Mouse (Mus musculus) lung, postnatal 36 days (tissue): ENCODE measurements around the gene Inha.
A peak's percentile ranks its signal among the peaks of the same experiment; 100 is the strongest.

Source experiments
- DNase-seq: peaks from one replicate; pipeline ENCODE4 v3.0.0; 2022; ENCODE audit warnings: mixed read lengths

Gene Inha

DNA sequence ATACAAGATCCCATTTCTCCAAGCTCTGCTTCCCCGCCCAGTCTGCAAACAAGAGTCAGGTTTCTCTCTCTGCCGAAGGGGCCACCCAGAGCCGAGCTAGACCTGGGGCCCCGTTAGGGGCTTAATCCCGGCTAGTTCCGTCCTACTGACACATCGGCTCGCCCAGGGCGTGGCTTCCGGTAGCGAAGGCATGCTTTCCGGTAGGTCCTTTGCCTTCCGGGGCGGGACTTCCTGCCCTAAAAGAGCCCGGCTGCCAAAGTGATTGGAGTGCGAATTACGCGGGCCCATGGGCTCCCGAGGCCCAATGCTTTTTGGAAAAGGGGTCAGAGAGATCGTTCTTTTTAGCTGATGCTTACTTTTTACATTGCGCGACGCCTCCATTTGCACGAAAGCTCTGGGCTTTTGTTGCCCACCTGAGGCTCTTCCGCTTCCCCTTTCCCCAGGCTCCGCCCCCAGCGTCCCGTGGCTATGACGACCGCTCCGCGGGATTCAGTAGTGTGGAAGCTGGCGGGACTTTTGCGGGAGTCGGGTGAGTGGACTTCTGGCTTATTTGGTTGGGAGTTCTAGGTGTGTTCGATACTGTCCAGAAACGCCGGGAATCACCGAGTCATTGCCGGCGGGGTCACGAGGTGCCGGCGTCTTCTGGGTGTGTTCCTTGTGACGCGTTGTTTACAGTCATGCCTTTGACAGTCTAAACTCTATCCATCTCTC is 14.6 kb downstream of the Inha start, which contains the start of gene Stk11ip:
Stk11ip (plus strand) TSS at position 209 of the 711 bp plus-strand sequence.
- peak; percentile 97 for DNase-seq

GRCm38 (mm10) chr1:75524679-75525078 is 17.8 kb downstream of the Inha start:
- peak; percentile 20 for DNase-seq

- DNase-seq, result no peak
Measured at GRCm38 (mm10) chr1:75530546-75530945, 23.7 kb downstream of the Inha start.

GRCm38 (mm10) chr1:75532280-75533172 is 25.6 kb downstream of the Inha start:
- no peak for DNase-seq

DNA sequence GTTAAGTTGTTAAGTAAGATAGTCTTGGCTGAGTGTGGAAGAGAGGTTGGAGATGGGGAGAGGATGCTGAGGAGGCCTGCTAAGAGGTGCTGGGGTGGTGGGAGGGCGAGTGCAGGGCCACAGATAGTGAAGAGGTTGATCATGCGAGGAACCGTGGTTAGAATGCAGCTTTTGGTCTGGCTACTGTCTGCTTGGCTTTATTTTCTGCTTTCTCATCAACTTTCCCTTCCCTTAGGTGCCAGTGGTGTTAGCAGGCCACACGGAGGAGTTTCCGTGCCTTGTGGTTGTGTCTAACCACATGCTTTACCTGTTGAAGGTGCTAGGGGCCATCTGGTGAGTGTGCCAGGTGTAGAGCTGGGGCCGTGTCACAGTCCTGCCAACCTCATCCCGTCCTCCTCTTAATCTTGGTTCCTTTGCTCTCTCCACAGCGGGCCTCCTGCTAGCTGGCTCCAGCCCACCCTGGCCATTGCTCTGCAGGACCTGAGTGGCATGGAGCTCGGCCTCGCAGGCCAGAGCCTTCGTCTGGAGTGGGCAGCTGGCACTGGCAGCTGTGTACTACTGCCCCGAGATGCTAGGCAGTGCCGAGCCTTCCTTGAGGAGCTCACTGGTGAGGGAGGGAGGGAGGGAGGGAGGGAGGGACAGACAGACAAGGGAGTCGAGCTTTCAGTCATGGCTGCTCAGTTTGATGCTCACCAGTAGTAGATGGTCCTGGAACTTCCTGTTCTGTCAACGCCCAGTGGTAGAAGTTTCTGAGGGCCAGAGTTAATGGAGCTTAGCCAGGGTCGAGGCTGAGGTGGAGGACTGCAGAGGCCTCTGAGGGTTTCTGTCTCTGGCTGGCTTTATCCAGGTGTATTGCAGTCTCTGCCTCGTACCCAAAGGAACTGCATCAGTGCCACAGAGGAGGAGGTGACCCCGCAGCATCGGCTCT is 26.7 kb downstream of the Inha start:
- no peak for DNase-seq

GRCm38 (mm10) chr1:75537587-75537986 is 30.7 kb downstream of the Inha start:
- no peak for DNase-seq

GRCm38 (mm10) chr1:75538597-75539190 is 31.8 kb downstream of the Inha start:
- DNase-seq, result no peak

- no peak for DNase-seq
Measured at GRCm38 (mm10) chr1:75541496-75541895, 34.6 kb downstream of the Inha start.

GRCm38 (mm10) chr1:75544351-75544750 is 37.5 kb downstream of the Inha start:
- DNase-seq, result no peak

DNA sequence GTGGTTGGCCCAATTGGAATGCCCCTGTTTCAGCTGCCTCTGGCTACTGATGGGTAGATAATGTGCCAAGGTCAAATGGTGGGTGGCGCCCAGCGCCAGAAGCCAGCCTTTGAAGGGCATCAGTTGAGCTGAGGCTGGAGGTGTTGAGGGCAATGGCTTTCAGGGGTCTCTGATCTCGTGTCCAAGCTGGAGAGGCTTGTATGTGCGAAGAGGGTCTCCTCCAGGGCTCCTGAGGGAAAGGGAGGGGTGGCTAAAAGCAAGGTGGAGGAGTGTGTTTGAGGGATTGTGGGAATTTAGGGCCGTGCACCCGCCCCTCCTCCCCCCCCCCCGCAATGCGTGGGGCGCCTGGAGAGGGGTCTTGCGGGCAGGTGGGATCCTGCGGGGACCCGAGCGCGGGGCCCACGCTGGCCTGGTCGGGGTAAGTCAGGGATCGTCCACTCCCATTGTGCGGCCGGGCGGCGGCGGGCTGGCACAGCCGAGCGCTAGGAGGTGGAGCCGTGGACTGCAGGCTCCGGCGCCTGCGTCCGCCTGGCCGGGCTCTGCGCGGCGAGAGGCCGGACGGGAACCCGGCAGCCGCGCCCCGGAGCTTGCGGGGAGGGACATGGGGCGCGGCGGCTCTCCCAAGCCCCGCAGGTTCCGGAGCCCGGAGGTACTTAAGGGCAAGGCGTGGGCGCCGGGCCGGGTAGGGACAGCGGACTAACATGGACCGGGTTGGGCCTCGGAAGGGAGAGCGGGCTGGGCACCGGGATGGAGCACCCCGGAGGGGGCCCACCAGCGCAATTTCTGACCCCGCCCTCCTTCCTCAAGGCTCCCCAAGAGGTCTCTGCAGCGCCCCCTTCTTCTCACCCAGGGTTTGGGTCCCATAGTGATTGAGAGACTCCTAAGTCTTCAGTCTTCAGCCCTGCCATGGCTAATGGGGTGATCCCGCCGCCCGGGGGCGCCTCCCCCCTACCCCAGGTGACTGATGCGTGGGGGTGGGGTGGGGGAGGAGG is 39.4 kb downstream of the Inha start, which contains the start of gene Slc4a3:
Slc4a3 (plus strand) TSS at position 302 of the 992 bp plus-strand sequence.
- peak; percentile 64 for DNase-seq

GRCm38 (mm10) chr1:75547351-75547750 is 40.5 kb downstream of the Inha start:
- no peak for DNase-seq

GRCm38 (mm10) chr1:75548083-75548482 is 41.2 kb downstream of the Inha start:
- no peak for DNase-seq

GRCm38 (mm10) chr1:75548871-75549270 is 42.0 kb downstream of the Inha start:
- DNase-seq, result no peak

DNA sequence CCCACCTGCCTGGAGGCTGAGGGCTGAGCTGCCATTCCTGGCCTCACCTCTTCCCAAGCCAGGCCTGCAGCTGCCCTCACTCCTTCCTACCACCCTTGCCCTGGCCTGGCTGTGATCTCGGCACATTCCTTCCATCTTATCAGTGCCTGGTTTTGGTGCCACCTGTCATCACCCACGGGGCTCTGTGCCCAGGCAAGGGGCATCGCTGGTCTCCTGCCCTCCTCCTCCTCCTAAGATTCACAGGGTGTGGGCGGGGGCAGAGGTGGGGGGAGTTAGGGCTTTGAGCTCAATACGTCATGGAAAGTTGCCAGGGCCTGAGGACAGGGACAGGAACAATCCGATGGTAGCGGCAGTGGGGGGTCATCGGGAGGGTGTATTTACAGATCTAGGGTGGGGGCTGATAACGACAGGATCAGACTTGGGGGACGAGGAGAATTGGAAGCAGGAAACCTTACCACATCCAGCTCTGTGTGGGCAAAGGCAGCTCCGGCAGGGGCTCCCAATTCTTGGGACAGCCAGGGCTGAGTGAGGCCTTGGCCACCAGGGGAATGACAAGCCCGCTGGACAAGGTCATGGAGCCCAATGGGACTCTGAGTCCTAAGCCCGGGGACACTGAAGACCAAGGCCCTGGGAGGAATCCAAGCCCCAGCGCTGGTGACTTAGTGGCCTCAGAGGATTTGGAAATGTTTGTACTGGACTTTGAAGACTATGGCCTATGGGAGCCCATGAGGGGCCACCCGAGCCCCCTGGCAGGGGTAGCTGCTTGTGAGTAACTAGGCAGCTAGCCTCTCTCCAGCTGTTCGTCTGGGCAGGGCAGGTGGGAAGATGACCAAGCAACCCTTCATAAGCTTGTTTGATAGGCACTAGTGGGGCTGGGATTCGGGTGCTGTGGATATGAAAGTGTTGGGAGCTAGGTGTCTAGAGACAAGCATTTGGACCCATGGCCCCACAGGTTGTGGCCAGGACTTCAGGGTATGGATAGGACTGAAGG is 42.7 kb downstream of the Inha start:
- DNase-seq, result no peak

DNA sequence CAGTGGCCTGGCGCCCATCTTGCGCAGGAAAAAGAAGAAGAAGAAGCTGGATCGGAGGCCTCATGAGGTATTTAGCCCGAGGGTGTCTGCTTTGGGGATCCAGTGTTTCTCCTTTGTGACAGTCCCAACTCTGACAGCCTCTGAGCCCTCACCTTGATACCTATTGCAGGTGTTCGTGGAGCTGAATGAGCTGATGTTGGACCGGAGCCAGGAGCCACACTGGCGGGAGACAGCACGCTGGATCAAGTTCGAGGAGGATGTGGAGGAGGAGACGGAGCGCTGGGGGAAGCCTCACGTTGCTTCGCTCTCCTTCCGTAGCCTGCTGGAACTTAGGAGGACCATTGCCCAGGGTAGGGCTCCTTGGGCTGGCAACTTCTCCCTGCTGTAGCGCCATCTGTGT is 43.7 kb downstream of the Inha start:
- DNase-seq, result no peak

- no peak for DNase-seq
Measured at GRCm38 (mm10) chr1:75555680-75556079, 48.8 kb downstream of the Inha start.

- DNase-seq, result no peak
Measured at GRCm38 (mm10) chr1:75556143-75556781, 49.4 kb downstream of the Inha start.

DNA sequence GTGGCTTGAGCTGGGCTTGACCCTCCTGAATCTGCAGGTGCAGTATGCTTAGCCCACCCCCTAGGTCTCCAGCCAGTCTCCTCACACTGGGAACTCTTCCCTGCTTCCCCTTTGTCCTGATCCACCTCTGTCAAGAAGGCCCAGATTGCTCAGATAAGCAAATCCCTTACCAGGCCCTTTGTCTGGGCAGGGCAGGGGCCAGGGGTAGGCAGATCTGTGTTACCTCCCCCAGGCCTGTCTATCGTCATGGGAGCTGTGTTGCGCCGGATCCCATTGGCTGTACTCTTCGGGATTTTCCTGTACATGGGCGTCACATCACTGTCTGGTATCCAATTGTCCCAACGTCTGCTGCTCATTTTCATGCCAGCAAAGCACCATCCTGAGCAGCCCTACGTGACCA is 50.2 kb downstream of the Inha start:
- DNase-seq, result no peak
